Mouse (Mus musculus) bone marrow macrophage, adult 2 months (primary cell): ENCODE results near the gene Hjurp.

ENCODE experiments used
- CTCF ChIP-seq: IDR thresholded peaks from 2 replicates; pipeline ENCODE4 v1.5.1; 2012; ENCODE audit warnings: low read depth, mild to moderate bottlenecking, low read length, moderate library complexity
- POLR2A ChIP-seq: IDR thresholded peaks from 2 replicates; pipeline ENCODE4 v1.6.1; 2012; ENCODE audit warnings: mild to moderate bottlenecking, low read depth, low read length, borderline replicate concordance

DNA sequence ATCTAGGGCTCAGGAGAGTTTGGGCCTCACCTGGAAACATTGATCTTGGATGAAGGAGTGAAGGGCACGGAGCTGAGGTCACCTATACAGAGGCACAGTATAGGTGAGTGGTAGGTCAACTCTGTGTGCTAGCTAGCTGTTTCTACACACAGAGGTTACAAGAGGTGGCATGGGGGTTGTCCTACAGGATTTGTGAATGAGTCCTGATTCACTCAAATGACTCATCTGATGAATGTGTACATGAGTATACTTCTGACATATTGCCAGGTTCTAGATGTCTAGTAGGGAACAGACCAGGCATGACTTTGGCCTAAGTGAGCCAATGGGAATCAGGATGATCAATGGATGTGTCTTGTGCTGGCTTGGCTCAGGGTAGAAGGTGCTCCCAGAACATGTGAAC lies 39.8 kb upstream of the Hjurp start:
- no peak for TF ChIP-seq POLR2A
- TF ChIP-seq CTCF = no peak
